Mouse (Mus musculus): ENCODE measurements around the gene Skor1. TPM values are rescaled to one million over a fixed set of nuclear protein-coding genes. Genes with fewer than 3 reads are reported as not detected.

The Skor1 gene
- under 1 TPM in 1 of 2 experiments, not detected in 1; 0.38 TPM for polyA plus RNA-seq (2017; shearing (Covaris generic))

GRCm38 (mm10) chr9:63148410-63149371, at the start of gene Skor1:
Gene Skor1, minus strand, starts transcription at chr9:63148961.

Other genes starting within 250 kb of the Skor1 start
- gene Pias1, start 161.0 kb downstream of the Skor1 start, polyA plus RNA-seq (2017; shearing (Covaris generic)): 100 to 1,000 TPM in 1 of 2 experiments, 10 to 100 TPM in 1; 94.4 to 100 TPM
- gene Map2k5, start 228.9 kb upstream of the Skor1 start, polyA plus RNA-seq (2017; shearing (Covaris generic)): 10 to 100 TPM; 35.2 to 53.9 TPM